Mouse (Mus musculus): ENCODE results near the gene Ubc.

Ubc gene

GRCm38 (mm10) chr5:125382673-125383558 lies 7.1 kb downstream of the Ubc start:
- peak; percentile 90 for DNase-seq (ENCODE audit: low read depth)

- peak; percentile 53 for DNase-seq (ENCODE audit: low read depth)
Observed at GRCm38 (mm10) chr5:125381954-125382672, 7.9 kb downstream of the Ubc start.

GRCm38 (mm10) chr5:125378919-125379318 lies 11.1 kb downstream of the Ubc start:
- peak; percentile 80 for DNase-seq (ENCODE audit: low read depth)

- DNase-seq (ENCODE audit: low read depth), result no peak
Observed at GRCm38 (mm10) chr5:125377214-125377613, 12.8 kb downstream of the Ubc start.

- DNase-seq (ENCODE audit: low read depth), result no peak
Observed at GRCm38 (mm10) chr5:125375871-125376270, 14.1 kb downstream of the Ubc start.

GRCm38 (mm10) chr5:125372027-125372426 lies 18.0 kb downstream of the Ubc start:
- DNase-seq (ENCODE audit: low read depth), result no peak

- DNase-seq (ENCODE audit: low read depth), result no peak
Observed at GRCm38 (mm10) chr5:125370950-125371693, 18.9 kb downstream of the Ubc start.

GRCm38 (mm10) chr5:125368568-125368967 lies 21.4 kb downstream of the Ubc start:
- DNase-seq (ENCODE audit: low read depth), result peak; percentile 96

GRCm38 (mm10) chr5:125368156-125368555 lies 21.8 kb downstream of the Ubc start:
- DNase-seq (ENCODE audit: low read depth), result peak; percentile 88

GRCm38 (mm10) chr5:125364851-125365429 lies 25.1 kb downstream of the Ubc start:
- DNase-seq (ENCODE audit: low read depth), result no peak

GRCm38 (mm10) chr5:125363894-125364293 lies 26.1 kb downstream of the Ubc start:
- DNase-seq (ENCODE audit: low read depth), result peak; percentile 83

- DNase-seq (ENCODE audit: low read depth), result peak; percentile 91
Observed at GRCm38 (mm10) chr5:125360981-125361510, 29.0 kb downstream of the Ubc start.

- DNase-seq (ENCODE audit: low read depth), result no peak
Observed at GRCm38 (mm10) chr5:125360566-125360965, 29.4 kb downstream of the Ubc start.

- DNase-seq (ENCODE audit: low read depth), result peak; percentile 95
Observed at GRCm38 (mm10) chr5:125358270-125358608, 31.8 kb downstream of the Ubc start.

GRCm38 (mm10) chr5:125357543-125358269 lies 32.3 kb downstream of the Ubc start:
- DNase-seq (ENCODE audit: low read depth), result no peak

GRCm38 (mm10) chr5:125355650-125356049 lies 34.4 kb downstream of the Ubc start:
- no peak for DNase-seq (ENCODE audit: low read depth)

GRCm38 (mm10) chr5:125354885-125355492 lies 35.0 kb downstream of the Ubc start:
- no peak for DNase-seq (ENCODE audit: low read depth)

GRCm38 (mm10) chr5:125352781-125353294 lies 37.2 kb downstream of the Ubc start:
- peak; percentile 97 for DNase-seq (ENCODE audit: low read depth)

GRCm38 (mm10) chr5:125351939-125352338 lies 38.1 kb downstream of the Ubc start:
- peak; percentile 88 for DNase-seq (ENCODE audit: low read depth)

GRCm38 (mm10) chr5:125351057-125351456 lies 38.9 kb downstream of the Ubc start:
- DNase-seq (ENCODE audit: low read depth), result no peak
